Mouse (Mus musculus) lung, adult 2 months (tissue): Measurements from ENCODE around the gene Ccnt1. TPM values are rescaled to one million over a fixed set of nuclear protein-coding genes. Genes with fewer than 3 reads are reported as not detected.
A peak's percentile ranks its signal among the peaks of the same experiment; 100 is the strongest.

Experiments used
- DNase-seq: peaks from one replicate; pipeline ENCODE4 v3.0.0; 2022
- H3K4me1 ChIP-seq: fragments of 200-500 bp; 2 replicates; pipeline ENCODE4 v1.6.1; 2011; ENCODE audit warnings: low read length; ENCODE audit not compliant: control insufficient read depth, insufficient read depth
- H3K4me3 ChIP-seq: fragments of 200-500 bp; replicated peaks from 2 replicates; pipeline ENCODE3; 2011; ENCODE audit warnings: low read depth, mild to moderate bottlenecking, control low read depth, low read length; ENCODE audit errors: extremely low read depth
- CTCF ChIP-seq: fragments of 200-500 bp; IDR thresholded peaks from 2 replicates; pipeline ENCODE4 v1.5.1; 2011; ENCODE audit warnings: mild to moderate bottlenecking, low read length, control low read depth; ENCODE audit not compliant: insufficient read depth
- POLR2A ChIP-seq: fragments of 200-500 bp; IDR thresholded peaks from 2 replicates; pipeline ENCODE4 v1.6.1; 2011; ENCODE audit warnings: low read depth, mild to moderate bottlenecking, control low read depth, low read length, borderline replicate concordance; ENCODE audit errors: extremely low read depth
- WGBS: fragments of 180-500 bp; shearing (Covaris S2); methylation state at CpG from one replicate; pipeline ENCODE4 v1.1.7; 2018; 5-methylcytosine and 5-hydroxymethylcytosine counted together
- polyA plus RNA-seq: library from polyadenylated mRNA; depleted of rRNA; stranded (reverse); fragments of >200 nt; gene quantifications from 2 replicates; pipeline ENCODE4 v1.2.3, GENCODE M21; 2012

Ccnt1 gene
- polyA plus RNA-seq, 1 experiment: 13.0 TPM

GRCm38 (mm10) chr15:98608784-98609250 lies 38.1 kb upstream of the Ccnt1 start:
- TF ChIP-seq POLR2A (no peak), CTCF (no peak)
- peaks cover 6% of the 10 kb centered on the region; the same call in 1 of the 2 replicates for H3K4me1 ChIP-seq
- DNase-seq: peak; percentile 42
- 1% methylated on average over 22 of the region's 26 CpGs for WGBS
- H3K4me3 ChIP-seq: peak overlapping the region; percentile 63

- no peak for TF ChIP-seq POLR2A
- no peak for TF ChIP-seq CTCF
- H3K4me3 ChIP-seq: peak overlapping the region; percentile 63
- DNase-seq: no peak
- 9% methylated on average over 10 of the region's 10 CpGs for WGBS
- H3K4me1 ChIP-seq: peaks cover 6% of the 10 kb centered on the region; the same call in 1 of the 2 replicates
Measured at GRCm38 (mm10) chr15:98608058-98608783, 37.5 kb upstream of the Ccnt1 start.

GRCm38 (mm10) chr15:98607557-98607956 lies 36.8 kb upstream of the Ccnt1 start:
- WGBS: 22% methylated on average over 4 of the region's 4 CpGs
- TF ChIP-seq POLR2A: no peak
- no peak for TF ChIP-seq CTCF
- DNase-seq: no peak
- Histone ChIP-seq H3K4me1 (peaks cover 6% of the 10 kb centered on the region; the same call in 1 of the 2 replicates), H3K4me3 (no peak overlapping the region)

DNA sequence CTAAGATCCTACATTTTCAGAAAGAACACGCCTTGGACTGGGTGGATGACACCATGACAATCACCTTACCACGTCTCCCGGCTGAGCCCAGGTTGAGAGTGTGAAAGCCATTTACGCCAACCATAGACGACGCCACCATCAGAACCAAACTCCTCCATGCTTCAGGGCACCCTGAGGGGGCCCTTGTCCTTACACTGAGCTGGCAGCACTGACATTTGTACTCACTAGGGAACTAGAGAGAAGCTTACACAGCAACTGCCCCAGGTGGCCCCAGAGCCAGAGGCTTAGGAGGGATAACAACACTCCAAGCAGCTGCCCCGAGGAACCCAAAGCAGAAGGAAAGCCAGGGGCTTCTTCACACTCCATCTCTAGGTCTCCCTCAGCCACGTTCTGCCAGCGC lies 36.0 kb upstream of the Ccnt1 start:
- no peak overlapping the region for H3K4me3 ChIP-seq
- TF ChIP-seq POLR2A: no peak
- TF ChIP-seq CTCF: no peak
- H3K4me1 ChIP-seq: peaks cover 6% of the 10 kb centered on the region; the same call in 1 of the 2 replicates
- WGBS: 67% methylated on average over 9 of the region's 9 CpGs
- DNase-seq: no peak

DNA sequence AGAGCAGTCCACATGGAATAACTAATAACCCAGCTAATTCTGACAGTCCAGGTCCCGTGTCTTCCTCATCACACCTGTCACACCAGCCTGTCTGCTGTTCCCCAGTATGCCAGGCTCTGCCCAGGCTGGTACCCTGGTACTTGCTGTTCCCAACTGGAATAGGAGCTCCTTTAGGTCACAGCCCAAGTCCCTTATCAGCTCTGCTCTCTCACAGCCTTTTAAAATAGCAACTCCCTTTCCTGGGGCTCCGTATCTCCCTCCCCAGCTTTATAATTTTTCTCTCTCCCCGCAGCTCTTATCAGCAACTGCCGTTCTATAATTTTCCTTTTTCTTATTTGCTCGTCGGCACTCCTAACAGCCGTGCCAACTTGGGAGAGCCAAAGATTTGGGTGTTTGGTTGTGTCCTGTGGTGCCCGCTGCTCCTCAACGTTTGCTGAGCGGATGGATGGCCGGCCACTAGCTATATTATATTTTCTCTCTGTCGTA lies 35.4 kb upstream of the Ccnt1 start:
- H3K4me3 ChIP-seq: no peak overlapping the region
- WGBS: 61% methylated on average over 12 of the region's 12 CpGs

DNA sequence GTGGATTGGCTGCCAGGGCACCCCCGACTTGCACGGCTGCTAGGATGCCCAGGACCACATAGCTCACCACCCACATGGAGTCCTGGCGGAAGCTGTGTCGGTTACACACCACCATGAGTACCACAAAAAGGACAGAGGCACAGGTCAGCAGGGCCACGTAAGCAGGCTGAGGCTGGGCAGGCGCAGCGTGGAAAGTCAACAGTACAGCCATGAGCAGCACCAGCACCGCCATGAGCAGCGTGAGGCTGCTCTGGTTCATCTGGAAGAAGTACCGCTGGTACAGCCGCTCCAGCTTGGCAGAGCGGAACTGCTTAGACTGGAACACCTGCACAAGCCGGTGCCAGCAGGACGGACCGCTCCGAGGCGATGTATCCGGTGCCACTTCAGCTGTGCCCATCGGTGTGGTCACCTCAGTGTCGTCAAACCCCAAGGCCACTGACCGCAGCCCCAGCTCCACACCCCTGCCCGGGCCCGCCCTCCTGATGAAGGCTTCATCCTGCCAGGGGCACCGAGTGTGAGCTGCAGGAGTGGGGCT lies 33.4 kb upstream of the Ccnt1 start:
- Histone ChIP-seq H3K4me1 (peaks cover 6% of the 10 kb centered on the region; the same call in 1 of the 2 replicates), H3K4me3 (no peak overlapping the region)
- WGBS: 89% methylated on average over 24 of the region's 24 CpGs
- TF ChIP-seq CTCF (no peak), POLR2A (no peak)
- no peak for DNase-seq

More for the DNA sequence above, 35.4 kb upstream of the Ccnt1 start:
- peaks cover 6% of the 10 kb centered on the region; the same call in 1 of the 2 replicates for H3K4me1 ChIP-seq
- TF ChIP-seq CTCF (no peak), POLR2A (no peak)
- DNase-seq: no peak

DNA sequence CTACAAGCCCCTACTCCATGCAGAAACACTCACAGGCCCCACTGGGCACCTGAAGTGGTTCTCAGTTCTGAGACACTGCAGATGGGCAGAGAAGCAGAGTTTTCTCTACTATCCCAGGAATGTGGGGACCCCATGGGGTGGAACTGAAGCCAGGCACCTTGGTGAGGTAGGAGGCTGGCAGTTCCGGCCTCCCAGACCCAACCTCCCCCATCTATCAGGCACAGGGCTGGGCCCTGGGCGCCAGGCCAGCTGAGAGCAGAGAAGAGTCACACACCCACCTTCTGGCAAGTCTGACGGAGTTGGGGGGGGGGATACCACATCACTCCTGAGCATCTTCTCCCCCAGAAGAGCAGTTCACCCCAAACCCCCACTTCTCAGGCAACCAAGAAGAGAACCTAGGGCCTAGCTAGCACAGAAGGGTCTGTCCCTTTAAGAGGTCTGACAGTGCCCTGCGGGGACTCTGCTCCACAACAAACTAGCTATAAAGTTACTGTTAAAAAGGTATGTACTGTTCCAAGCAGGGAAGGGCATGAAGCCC lies 32.3 kb upstream of the Ccnt1 start:
- no peak overlapping the region for H3K4me3 ChIP-seq
- peaks cover 4% of the 10 kb centered on the region; the same call in 1 of the 2 replicates for H3K4me1 ChIP-seq
- no peak for DNase-seq
- TF ChIP-seq CTCF: no peak
- TF ChIP-seq POLR2A: no peak
- WGBS: 34% methylated on average over 4 of the region's 4 CpGs

DNA sequence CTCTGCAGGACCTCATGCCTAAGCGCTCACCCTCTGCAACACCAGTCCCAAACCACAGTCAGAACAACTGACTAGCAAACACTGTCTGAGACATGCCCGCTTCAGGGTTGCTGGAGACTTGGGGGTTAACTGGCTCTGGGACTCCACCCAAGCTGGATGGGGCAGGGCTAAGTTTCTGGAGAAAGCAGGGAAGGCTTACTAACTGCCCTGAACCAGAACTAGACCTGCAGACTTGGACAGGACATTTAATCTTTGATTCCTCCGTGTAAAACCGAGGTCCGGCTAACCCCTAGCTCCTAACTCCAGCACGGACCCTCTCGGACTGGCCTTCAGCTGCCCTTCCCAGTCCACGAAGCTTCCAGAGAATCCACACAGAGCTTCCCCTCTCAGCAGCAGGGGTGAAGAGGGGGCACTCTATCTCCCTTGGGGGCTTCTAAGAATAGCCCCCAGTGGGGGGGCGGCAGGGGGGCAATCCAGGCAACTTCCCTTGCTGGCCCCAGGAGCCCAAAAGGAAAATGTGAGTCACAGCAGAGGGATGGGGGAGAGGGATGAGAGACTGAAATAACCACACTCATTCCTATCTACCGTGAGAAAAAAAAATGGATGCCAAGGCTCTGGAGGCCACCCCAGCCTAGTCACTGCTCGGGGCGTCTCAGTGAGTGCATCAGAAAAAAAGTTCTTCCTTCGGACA lies 31.6 kb upstream of the Ccnt1 start:
- no peak for DNase-seq
- TF ChIP-seq POLR2A (no peak), CTCF (no peak)
- WGBS: 38% methylated on average over 13 of the region's 13 CpGs
- Histone ChIP-seq H3K4me3 (no peak overlapping the region), H3K4me1 (peaks cover 3% of the 10 kb centered on the region; the same call in 1 of the 2 replicates)

- WGBS: 63% methylated on average over 7 of the region's 7 CpGs
- no peak overlapping the region for H3K4me3 ChIP-seq
Measured at GRCm38 (mm10) chr15:98601832-98602190, 31.1 kb upstream of the Ccnt1 start.

More at GRCm38 (mm10) chr15:98601832-98602190, 31.1 kb upstream of the Ccnt1 start:
- no peak for TF ChIP-seq POLR2A
- TF ChIP-seq CTCF: no peak
- no peaks in the 10 kb centered on the region; the same call in 1 of the 2 replicates for H3K4me1 ChIP-seq
- DNase-seq: no peak
